Mouse (Mus musculus) retina, adult 2 months (tissue): Measurements from ENCODE around the gene Kiz.

Source experiments
- DNase-seq: peaks from one replicate; pipeline ENCODE4 v3.0.0-alpha.2; 2012; ENCODE audit warnings: low read depth, low spot score

The Kiz gene

DNA sequence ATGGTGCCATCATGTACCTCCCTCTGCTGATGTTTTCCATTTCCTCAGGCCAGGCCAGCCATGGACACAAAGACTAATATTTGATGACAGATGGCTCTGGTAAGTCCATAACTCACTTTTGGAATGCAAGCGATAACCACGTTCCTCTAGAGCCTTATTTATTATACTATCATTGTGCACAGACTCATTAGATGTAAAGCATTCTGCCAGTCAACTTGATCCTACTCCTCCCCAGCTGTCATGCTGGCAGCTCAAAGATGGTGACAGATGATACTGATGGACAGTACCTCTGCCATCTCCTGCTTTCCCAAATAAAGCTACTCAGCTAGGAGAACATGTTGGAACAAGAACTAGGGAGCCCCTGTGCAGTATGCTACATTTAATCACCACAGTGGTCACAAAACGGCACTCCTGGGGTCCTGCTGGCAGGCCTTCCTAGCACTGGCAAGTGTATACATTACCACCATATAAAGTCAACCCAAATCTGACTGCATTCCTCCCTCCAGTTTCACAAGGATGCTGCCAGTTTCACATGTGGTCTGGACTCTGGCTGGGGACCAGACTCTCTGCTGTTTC is 119.9 kb downstream of the Kiz start:
- DNase-seq = no peak

DNA sequence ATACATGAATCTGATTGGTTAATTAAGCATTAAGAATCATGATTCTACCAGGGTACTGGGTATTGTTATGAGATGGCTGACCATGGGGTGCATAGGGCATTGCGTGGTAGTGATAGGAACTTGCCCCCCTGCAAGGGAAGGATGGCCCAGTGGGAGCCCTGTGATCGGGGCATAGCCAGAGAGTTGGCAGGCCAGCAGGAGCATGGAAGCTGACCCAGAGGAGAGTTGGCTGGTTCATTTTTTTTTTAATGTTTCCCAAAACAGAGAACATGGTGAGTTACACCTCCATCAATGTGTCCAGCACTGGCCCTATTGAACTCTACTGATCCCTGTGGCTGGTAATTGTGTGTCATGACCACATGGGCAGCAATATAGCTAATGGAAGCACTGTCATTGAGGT is 127.1 kb downstream of the Kiz start:
- no peak for DNase-seq

- DNase-seq = no peak
Observed at GRCm38 (mm10) chr2:146984831-146985230, 129.2 kb downstream of the Kiz start.

- no peak for DNase-seq
Observed at GRCm38 (mm10) chr2:146985807-146986206, 130.1 kb downstream of the Kiz start.

GRCm38 (mm10) chr2:146986429-146986828 is 130.8 kb downstream of the Kiz start:
- DNase-seq = no peak

DNA sequence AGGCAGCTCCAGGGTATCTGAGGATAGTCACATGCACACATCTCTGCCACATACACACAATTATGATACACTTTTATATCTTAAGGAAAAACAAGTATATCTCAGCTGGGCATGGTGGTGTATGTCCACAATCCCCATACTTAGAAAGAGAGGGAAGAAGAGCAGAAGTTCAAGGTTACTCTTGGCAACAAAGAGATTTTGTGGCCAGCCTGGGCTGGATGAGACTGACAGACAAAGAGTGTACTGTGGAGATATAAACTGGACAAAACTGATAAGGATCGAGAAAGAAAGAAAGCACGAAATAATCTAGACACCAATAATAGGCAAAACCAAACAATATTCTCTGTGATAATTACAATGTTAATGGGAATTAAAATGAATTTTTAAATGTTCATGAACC is 151.6 kb downstream of the Kiz start:
- DNase-seq = no peak

DNA sequence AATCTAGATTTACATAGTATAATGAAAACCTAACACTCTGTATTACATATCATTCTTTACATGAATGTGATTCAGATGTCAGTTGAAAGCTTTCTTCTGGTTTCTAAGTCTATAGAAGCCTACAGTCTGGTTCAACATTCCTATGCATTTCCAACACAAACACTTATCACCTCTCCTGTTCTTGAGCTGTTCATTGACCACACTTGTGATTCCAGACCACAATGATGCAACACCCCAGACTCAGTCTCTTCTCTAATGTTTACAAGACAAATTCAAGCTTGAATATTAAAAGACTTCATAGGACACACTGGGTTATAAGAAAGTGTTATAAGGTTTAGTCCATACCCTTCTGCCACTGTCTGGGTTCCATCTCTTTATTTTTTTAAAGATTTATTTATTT is 153.4 kb downstream of the Kiz start:
- DNase-seq = no peak

DNA sequence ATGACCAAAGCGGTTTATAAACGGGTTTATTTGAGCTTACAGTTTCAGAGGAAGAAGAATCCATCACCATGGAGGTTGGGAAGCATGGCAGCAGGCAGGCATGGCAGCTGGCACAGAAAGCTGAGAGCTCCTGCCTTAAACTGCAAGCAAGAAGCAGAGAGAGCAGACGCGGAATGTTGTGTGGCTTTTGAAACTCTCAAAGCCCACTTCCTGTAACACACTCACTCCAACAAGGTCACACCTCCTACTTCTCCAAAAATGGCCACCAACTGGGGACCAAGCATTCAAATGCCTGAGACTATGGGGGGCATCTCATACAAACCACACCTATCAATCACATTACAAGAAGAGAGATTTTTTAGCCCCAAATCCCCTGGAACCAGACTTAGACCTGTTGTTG is 154.5 kb downstream of the Kiz start:
- no peak for DNase-seq

GRCm38 (mm10) chr2:147010952-147011351 is 155.3 kb downstream of the Kiz start:
- no peak for DNase-seq

- DNase-seq = no peak
Observed at GRCm38 (mm10) chr2:147011474-147012140, 155.9 kb downstream of the Kiz start.

DNA sequence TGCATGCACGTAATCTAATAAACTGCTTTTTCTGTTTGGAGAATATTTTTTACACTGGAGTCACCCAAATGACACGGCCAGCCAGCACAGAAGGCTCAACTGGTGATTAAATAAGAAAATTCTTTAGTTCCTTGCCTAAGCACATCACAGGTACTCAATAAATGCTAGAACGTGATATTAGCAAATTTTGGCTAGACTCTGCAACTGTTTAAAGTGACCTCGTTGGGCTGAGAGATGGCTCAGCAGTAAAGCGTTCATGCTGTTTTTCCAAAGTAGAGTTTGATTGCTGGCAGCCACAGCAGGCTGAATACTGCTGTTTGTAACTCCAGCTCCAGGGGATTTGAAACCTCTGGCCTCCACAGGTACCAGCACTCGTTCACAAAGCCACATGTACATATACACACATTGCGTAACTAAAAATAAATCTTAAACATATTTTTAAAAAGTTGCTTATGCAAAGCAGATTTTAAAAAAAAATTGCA is 156.5 kb downstream of the Kiz start:
- DNase-seq = no peak

GRCm38 (mm10) chr2:147012623-147013184 is 157.0 kb downstream of the Kiz start, which contains the start of gene Xrn2:
Gene Xrn2 (plus strand): TSS chr2:147012996.
- peak; percentile 91 for DNase-seq

- peak; percentile 11 for DNase-seq
Observed at GRCm38 (mm10) chr2:147013194-147013969, 157.7 kb downstream of the Kiz start.

GRCm38 (mm10) chr2:147014101-147014886 is 158.6 kb downstream of the Kiz start:
- DNase-seq = no peak
